ENCODE assay signal across 11 mouse cellular contexts in genomic region chr11:36176106-36176505, GRCm38 (mm10).
DNase-seq lines count a peak whose midpoint lies in the region; ATAC-seq and TF ChIP-seq lines count a peak whose summit lies in the region.
"Had no signal": no experiment of that assay in that cellular context is flagged by ENCODE, and none has a peak within 500 bp of the region (broad histone marks: within the 10 kb centered on the region; RNA-seq: fewer than 3 reads in every experiment).

No protein-coding gene starts in this region.

- WGBS in hindbrain, postnatal 0 days: 38% methylated on average over 7 of the region's 7 CpGs

- intact Hi-C loops in left cerebral cortex, postnatal 36 days (cut with DNase I): no loop called here

- no peak overlapping the region for H3K9ac ChIP-seq in hindbrain, postnatal 0 days (replicated peaks; ENCODE audit: low read length)

- H3K27ac ChIP-seq in hindbrain, postnatal 0 days: no peak overlapping the region
- H3K27ac ChIP-seq: stomach, postnatal 0 days had no signal

- ATAC-seq in hindbrain, postnatal 0 days: peak; percentile 71
- ATAC-seq in inflammation-experienced regulatory T-cells, adult 6 months: no peak
- ATAC-seq in cerebellum, adult (ENCODE audit: insufficient number of reproducible peaks, low FRiP score, low TSS enrichment): no peak
- ATAC-seq: Patski had no signal

- TF ChIP-seq CTCF in hindbrain, postnatal 0 days (IDR thresholded peaks at IDR 0.05; ENCODE audit: low read depth): no peak

- H3K9me3 ChIP-seq in hindbrain, postnatal 0 days (ENCODE audit: low read length): no peaks in the 10 kb centered on the region

- no peaks in the 10 kb centered on the region for H3K36me3 ChIP-seq in hindbrain, postnatal 0 days (ENCODE audit: insufficient read depth, low read length)

- H3K4me2 ChIP-seq in hindbrain, postnatal 0 days (ENCODE audit: low read depth, low read length): no peak overlapping the region

- peak; percentile 35 to 36 for DNase-seq in frontal cortex, postnatal 36 days (ENCODE audit: low spot score in 2 of 2)
- no peak for DNase-seq in frontal cortex, postnatal 10 days (ENCODE audit: low spot score in 2 of 2)
- DNase-seq in Muller cell, postnatal 12 days (ENCODE audit: inconsistent ontology term): peak; percentile 53
- peak; percentile 60 for DNase-seq in hindbrain, postnatal 0 days (ENCODE audit: low spot score)
- peak; percentile 32 to 55 for DNase-seq in left cerebral cortex, postnatal 36 days (ENCODE audit: low spot score in 2 of 2)
- DNase-seq in cerebellum, adult 9-11 months: no peak
- DNase-seq: kidney, adult 9 months had no signal

- H3K4me3 ChIP-seq in hindbrain, postnatal 0 days (ENCODE audit: low read length): no peak overlapping the region

- peaks cover 9% of the 10 kb centered on the region; the same call in 1 of the 2 replicates for H3K4me1 ChIP-seq in hindbrain, postnatal 0 days (ENCODE audit: insufficient read depth, low read length)

- no peaks in the 10 kb centered on the region for H3K27me3 ChIP-seq in hindbrain, postnatal 0 days (ENCODE audit: insufficient read depth, low read length)

Comparison
In these comparisons a context has a peak if more than half of its experiments do, and no peak if none do; other contexts are left out.
1. DNase-seq: peak in frontal cortex, postnatal 36 days (2 of 2), Muller cell, postnatal 12 days (single experiment), hindbrain, postnatal 0 days (single experiment) and left cerebral cortex, postnatal 36 days (2 of 2); none in frontal cortex, postnatal 10 days (0 of 2) and cerebellum, adult 9-11 months (single experiment).